Mouse (Mus musculus) G1E (cell line): ENCODE data around the gene Nuak1.

Experiments used
- CTCF ChIP-seq: IDR thresholded peaks from 2 replicates; pipeline ENCODE4 v1.5.1; 2012; ENCODE audit warnings: low read depth, low read length, inconsistent platforms, mixed read lengths
- GATA1 ChIP-seq: IDR thresholded peaks from 2 replicates; pipeline ENCODE4 v1.6.1; 2012; ENCODE audit warnings: borderline replicate concordance, low read length, inconsistent platforms, mixed read lengths
- POLR2AphosphoS5 ChIP-seq: IDR thresholded peaks from 2 replicates; pipeline ENCODE4 v1.6.1; 2012; ENCODE audit warnings: low read depth, low read length, inconsistent platforms; ENCODE audit not compliant: insufficient replicate concordance
- TAL1 ChIP-seq: conservative IDR thresholded peaks from 2 replicates; pipeline ENCODE4 v1.6.1; 2012; ENCODE audit warnings: low read depth, low read length, inconsistent platforms, mixed read lengths

DNA sequence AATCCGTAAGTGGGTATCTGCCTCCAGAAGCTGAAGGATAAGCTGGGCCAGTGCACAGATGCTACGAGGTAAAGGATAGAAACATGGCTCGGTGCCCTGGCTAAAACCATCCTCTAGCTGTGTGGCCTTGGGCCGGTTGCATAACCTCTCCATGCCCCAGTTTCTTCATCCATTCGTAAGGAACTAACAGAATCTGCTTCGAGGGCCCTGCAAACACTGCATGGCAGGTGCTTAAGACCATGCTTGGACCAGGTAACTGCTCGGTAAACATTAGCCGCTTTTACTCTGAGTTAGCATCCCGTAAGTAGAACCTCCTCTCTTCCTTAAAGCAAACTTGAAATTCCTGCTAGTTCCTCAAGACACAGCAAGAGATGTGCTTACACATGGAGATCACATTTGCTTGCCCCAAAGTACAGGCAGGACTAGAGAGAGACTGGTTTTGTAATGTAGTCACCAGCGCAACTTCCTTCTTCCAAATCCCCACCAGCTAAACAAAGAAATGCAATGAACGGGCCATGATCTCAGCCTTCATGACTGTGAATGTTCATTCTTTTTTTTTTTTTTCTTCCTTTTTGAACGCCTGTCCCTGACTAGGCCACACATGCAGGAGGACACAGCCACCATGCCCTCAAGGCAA is 28.0 kb downstream of the Nuak1 start:
- TF ChIP-seq CTCF (no peak), POLR2AphosphoS5 (no peak), GATA1 (no peak), TAL1 (no peak)
